Mouse (Mus musculus): ENCODE measurements at regions not wholly inside any gene's neighbourhood (a gene's known extent, or its start where the extent isn't known, plus 50 kb on each side); places are given as distances from the start of the nearest gene placed in this dataset.

- TF ChIP-seq CTCF (conservative IDR thresholded peaks at IDR 0.05; ENCODE audit: low read length), result no peak
- TF ChIP-seq POU5F1 (IDR thresholded peaks at IDR 0.05; ENCODE audit: borderline replicate concordance, low read length), result no peak
- no peak for TF ChIP-seq NANOG (IDR thresholded peaks at IDR 0.05; ENCODE audit: borderline replicate concordance, low read length)
These were observed 169.3 kb downstream of the Pten start for GRCm38 (mm10) chr19:32926571-32926970.

Data from E14TG2a.4 (cell line).